Mouse (Mus musculus): ENCODE measurements around the gene Plxna2.

DNA sequence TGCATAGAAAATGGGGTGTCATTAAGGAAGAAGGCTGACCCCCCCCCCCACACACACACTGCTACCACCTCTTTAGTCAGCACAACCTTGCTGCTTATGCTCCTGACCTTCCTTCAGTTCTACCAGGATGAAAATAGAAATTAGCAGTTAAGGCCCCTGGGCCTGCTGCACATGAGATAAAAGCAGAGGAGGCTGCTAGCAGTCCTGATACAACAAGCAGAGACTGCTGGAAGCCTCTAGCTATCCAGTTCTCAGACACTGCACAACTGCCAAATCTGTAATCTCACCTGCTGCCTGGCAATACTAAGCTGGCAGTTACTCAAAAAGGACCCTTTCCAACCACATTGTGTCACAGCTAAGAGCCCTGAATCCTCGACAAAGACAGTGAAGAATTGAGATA lies 197.5 kb downstream of the Plxna2 start:
- TF ChIP-seq CTCF (IDR thresholded peaks at IDR 0.05; ENCODE audit: low read depth, low read length) (no peak), POLR2A (IDR thresholded peaks at IDR 0.05; ENCODE audit: insufficient read depth, low read length) (no peak), EP300 (IDR thresholded peaks at IDR 0.05; ENCODE audit: insufficient read depth, low read depth, low read length) (no peak)
